Mouse (Mus musculus) urinary bladder, postnatal 0 days (tissue): ENCODE results near the gene Olfr771. TPM values are rescaled to one million over a fixed set of nuclear protein-coding genes. Genes with fewer than 3 reads are reported as not detected.

ENCODE experiments used
- polyA plus RNA-seq: library from polyadenylated mRNA; unstranded; fragments of >200 nt; fragmentation: Nextera tagmentation; extraction: Ambion mirVana; gene quantifications from 2 replicates; pipeline ENCODE4 v1.2.1, GENCODE M21; 2015

The Olfr771 gene
- polyA plus RNA-seq = not detected in 2 replicates

GRCm38 (mm10) chr10:129164651-129165050 is at the start of gene Olfr771:
Gene Olfr771 (minus strand): TSS chr10:129164751.

DNA sequence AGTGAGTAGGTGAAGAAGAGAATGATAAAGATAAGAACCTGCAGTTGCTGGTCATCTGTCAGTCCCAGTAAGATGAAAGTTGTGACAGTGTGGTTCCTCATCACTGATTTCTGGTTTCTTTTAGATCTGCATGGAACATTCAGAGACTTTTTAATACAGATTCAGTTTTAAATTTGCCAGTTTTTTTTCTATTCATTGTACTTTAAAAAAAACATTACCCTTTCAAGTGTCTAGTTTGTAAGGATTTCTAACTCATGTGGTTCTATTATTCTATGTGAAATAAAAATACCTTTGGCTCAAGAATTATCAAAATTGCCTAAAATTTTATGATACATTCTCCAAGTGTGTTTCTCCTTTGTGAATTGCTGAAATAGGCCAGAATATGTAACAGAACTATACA is 22.8 kb upstream of the Olfr771 start, which contains the start of gene Olfr773:
Olfr773 (minus strand) TSS at position 101 of the 400 bp plus-strand sequence.

DNA sequence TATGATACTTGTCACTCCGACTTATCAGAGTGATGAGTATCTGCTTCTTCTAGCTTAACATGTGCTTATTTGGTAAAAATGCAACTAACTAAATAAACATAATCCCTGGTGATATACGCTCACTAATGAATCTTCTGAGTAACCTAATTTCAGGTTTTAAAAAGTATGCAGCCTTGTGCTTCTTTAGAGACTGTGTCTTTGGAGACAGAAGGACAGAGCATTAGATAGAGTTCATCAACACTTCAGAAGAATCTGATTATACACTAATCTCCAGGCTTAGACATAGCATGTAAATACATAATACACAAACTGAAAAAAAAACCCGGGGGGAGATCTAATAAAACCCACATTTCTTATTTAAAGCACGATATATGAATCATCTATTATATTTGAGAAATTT is 13.3 kb upstream of the Olfr771 start, which contains the start of gene Olfr772:
Olfr772 (minus strand) TSS at position 101 of the 400 bp plus-strand sequence.

GRCm38 (mm10) chr10:129138898-129139297 is 25.7 kb downstream of the Olfr771 start, which contains the start of gene Olfr770:
Gene Olfr770 (minus strand): TSS chr10:129138998.

GRCm38 (mm10) chr10:129117761-129118160 is 46.8 kb downstream of the Olfr771 start, which contains the start of gene Olfr769:
Gene Olfr769 (minus strand): TSS chr10:129117861.

Other genes with a start within 250 kb of the Olfr771 start
- gene Rdh5, start 241.9 kb downstream of the Olfr771 start, polyA plus RNA-seq = 12.6 and 16.5 TPM in 2 replicates
- 308 and 318 TPM in 2 replicates for gene Bloc1s1, start 240.7 kb downstream of the Olfr771 start, polyA plus RNA-seq
- 28.2 and 36.5 TPM in 2 replicates for gene Itga7, start 230.9 kb downstream of the Olfr771 start, polyA plus RNA-seq
- gene Mettl7b, start 203.8 kb downstream of the Olfr771 start, polyA plus RNA-seq = 0.34 and 0.73 TPM in 2 replicates
- gene Olfr9, start 175.3 kb downstream of the Olfr771 start, polyA plus RNA-seq = not detected in 2 replicates
- not detected in 2 replicates for gene Olfr763, start 154.0 kb downstream of the Olfr771 start, polyA plus RNA-seq
- not detected in 2 replicates for gene Olfr764-ps1, start 124.9 kb downstream of the Olfr771 start, polyA plus RNA-seq
- gene Olfr765, start 114.8 kb downstream of the Olfr771 start, polyA plus RNA-seq = not detected in 2 replicates
- gene Olfr766-ps1, start 95.8 kb downstream of the Olfr771 start, polyA plus RNA-seq = not detected in 2 replicates
- not detected in 2 replicates for gene Olfr767, start 81.8 kb downstream of the Olfr771 start, polyA plus RNA-seq
- not detected in 2 replicates for gene Olfr768, start 65.4 kb downstream of the Olfr771 start, polyA plus RNA-seq
- not detected in 2 replicates for gene Olfr769, start 46.9 kb downstream of the Olfr771 start, polyA plus RNA-seq
- not detected in 2 replicates for gene Olfr770, start 25.8 kb downstream of the Olfr771 start, polyA plus RNA-seq
- not detected in 2 replicates for gene Olfr772, start 13.2 kb upstream of the Olfr771 start, polyA plus RNA-seq
- not detected in 2 replicates for gene Olfr773, start 22.7 kb upstream of the Olfr771 start, polyA plus RNA-seq
- gene Olfr774, start 71.5 kb upstream of the Olfr771 start, polyA plus RNA-seq = not detected in 2 replicates
- not detected in 2 replicates for gene Olfr775, start 83.7 kb upstream of the Olfr771 start, polyA plus RNA-seq
- gene Olfr776, start 94.4 kb upstream of the Olfr771 start, polyA plus RNA-seq = not detected in 2 replicates
- gene Olfr777, start 106.7 kb upstream of the Olfr771 start, polyA plus RNA-seq = not detected in 2 replicates
- gene Olfr780, start 153.4 kb upstream of the Olfr771 start, polyA plus RNA-seq = not detected in 2 replicates
- not detected in 2 replicates for gene Olfr781, start 164.1 kb upstream of the Olfr771 start, polyA plus RNA-seq
- not detected in 2 replicates for gene Olfr782, start 184.1 kb upstream of the Olfr771 start, polyA plus RNA-seq
- gene Olfr784, start 219.3 kb upstream of the Olfr771 start, polyA plus RNA-seq = not detected in 2 replicates
- gene Olfr785, start 240.7 kb upstream of the Olfr771 start, polyA plus RNA-seq = not detected in 2 replicates